Mouse (Mus musculus) heart, postnatal 36 days (tissue): Measurements from ENCODE around the gene Pdxp. TPM values are rescaled to one million over a fixed set of nuclear protein-coding genes. Genes with fewer than 3 reads are reported as not detected.
A peak's percentile ranks its signal among the peaks of the same experiment; 100 is the strongest.
"Not testable (repeated sequence)": the region's sequence is repeated elsewhere in the genome, so short reads cannot be mapped to it uniquely, and the experiment has no call there.

Experiments used
- DNase-seq, 2 experiments: peaks; one replicate each; pipeline ENCODE4 v3.0.0; 2021 to 2022
- intact Hi-C: fragments of 180-260 bp; cut with DNase I; formaldehyde crosslinking; loops from one replicate; pipeline ENCODE4 v1.15.1; 2025
- total RNA-seq, 2 experiments: library from RNA; stranded (reverse); gene quantifications; 2 replicates each; pipeline ENCODE4 v1.2.3; 2021

The Pdxp gene
- under 1 TPM; 0.60 to 0.78 TPM for total RNA-seq

DNA sequence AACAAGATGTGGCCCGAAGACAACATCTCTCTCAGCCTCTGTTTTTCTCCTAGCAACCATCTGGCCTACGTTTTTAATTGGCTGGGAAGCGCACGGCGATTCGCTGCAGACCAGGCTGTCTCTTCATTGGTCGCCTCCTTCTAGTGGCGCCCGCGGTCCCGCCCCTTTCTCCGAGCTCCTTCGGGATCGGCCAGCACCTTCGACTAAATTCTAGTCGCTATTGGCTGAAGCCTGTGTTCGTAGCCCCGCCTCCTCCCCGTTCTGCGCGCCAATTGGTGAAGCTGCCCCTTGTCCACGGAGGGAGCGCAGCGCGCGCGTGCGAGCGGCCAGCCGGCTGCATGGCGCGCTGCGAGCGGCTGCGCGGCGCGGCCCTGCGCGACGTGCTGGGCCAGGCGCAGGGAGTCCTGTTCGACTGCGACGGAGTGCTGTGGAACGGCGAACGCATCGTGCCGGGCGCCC lies at the start of gene Pdxp:
Gene Pdxp, plus strand, starts transcription at position 288 of the 459 bp plus-strand sequence.
- DNase-seq, result peak; percentile 85 to 86
- intact Hi-C loops, result no loop called here

DNA sequence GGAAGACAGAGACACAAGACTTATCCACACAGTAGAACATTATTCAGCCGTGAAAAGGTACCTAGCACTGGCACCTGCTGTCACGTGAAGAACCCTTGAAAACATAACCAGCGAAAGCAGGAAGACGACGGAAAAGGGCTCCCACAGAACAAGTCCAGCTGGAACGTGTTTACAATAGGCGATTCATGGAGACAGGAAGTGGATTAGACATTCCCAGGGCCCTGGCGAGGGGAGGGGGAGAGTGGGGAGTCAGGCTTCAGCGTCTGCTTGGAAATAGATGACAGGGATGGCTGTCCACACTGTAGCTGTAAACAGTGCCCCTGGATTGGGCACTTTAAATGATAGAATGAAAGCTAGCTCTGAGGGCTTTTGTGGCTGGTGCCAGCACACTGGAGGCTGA lies 45.3 kb upstream of the Pdxp start:
- intact Hi-C loops, result loop anchor here (2.0 kb wide), 1 partner anchor 16 kb away; no protein-coding TSS in a partner anchor
- peak; percentile 39 for DNase-seq

DNA sequence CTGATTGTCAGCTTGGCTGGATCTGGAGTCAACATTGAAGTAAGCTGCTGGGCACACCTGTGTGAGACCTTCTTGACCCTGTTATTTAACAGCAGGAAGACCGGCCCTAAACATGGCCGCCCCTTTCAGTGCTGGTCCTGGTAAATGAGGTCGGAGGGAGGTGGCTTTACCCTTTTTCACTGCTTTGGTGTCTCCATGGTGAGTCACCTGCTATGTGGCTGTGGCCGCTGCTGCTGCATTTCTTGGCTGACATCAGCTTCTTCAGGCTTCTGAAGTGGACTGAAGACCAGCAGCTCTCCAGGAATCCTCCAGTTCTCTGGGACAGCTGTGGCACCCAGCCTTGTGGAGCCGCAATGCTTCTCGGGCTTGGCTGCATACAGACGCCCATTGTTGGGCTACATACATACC lies 44.9 kb upstream of the Pdxp start:
- intact Hi-C loops, result loop anchor here (1.0 to 2.0 kb wide), 2 partner anchors 16 to 43 kb away; no protein-coding TSS in a partner anchor
- no peak for DNase-seq

DNA sequence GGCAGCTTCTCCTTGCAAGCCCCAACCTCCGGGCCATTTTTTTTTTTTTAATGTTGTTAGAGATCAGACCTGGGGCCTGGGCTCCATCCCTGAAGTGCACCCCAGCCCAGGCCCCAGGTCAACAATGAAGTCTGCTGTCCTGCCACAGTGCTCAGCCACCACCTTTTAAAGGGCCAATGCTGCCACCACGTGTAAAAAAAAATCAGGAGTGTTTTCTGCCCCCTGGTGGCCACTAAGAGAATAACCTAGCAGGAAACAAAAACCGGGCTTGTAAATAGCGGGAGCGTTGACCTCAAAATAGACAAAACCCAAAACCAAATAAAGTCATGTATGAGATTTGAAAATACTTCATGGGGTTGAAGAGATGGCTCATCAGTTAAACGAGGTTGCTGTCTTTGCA lies 43.9 kb upstream of the Pdxp start:
- DNase-seq, result peak; percentile 61 to 66
- intact Hi-C loops, result loop anchor here (1.0 to 5.0 kb wide), 3 partner anchors 17 to 247 kb away; no protein-coding TSS in a partner anchor

DNA sequence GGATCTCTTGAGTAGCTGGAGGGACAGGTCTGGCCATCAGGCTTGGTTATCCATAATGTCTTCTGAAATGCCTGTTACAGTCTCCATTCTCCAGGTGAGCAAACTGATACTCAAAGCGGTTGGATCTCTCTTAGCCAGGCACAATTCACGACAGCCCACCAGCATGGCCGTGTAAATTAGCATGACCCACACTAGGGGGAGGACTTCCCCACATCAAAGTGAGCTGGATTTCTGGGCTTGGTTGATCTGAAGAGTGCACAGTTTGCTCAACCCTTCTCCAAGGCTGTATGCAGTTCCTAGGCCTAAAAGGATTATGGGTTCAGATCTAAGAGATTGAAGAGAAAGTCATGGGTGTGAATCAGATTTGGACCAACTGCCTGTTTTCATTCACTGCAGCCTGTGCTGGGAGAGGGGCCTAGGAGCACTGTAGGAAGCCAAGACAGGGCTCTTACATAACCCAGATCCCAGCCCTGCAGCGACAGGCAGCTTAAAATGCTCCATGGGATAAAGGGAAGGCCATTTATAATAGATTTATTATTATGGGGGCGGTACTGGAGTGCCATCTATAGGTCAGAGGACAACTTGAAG lies 41.6 kb upstream of the Pdxp start:
- no peak for DNase-seq
- intact Hi-C loops, result loop anchor here (5.0 kb wide), 1 partner anchor 250 kb away; no protein-coding TSS in a partner anchor

DNA sequence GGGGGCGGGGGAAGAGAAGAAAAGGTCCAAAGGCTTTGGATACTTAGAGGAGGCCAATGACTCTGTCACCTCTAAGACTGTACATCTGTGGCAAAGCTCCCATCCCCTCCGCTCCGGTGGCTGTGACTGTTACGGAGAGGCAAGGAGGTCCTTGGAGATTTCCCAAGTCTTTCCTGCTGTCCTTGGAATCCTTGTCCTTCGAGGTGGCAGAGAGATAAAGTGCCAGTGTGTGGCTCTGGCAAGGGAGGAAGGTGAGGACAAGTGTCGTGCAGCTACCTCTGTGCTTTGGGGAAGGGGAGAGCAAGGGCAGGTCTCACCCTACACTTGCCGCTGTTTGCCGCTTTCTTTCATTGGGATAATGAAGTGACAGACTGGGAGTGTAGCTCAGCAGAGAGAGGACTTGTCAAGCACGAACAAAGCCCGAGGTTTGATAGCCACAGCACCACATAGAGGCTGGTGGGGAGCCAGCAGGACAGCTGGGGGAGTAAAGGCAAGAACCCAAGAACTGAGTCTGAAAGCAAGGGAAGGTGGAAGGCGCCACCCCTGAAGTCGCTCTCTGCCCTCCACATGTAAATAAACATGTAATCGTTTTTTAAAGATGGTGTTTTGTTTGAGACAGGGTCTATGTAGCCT lies 39.8 kb upstream of the Pdxp start:
- intact Hi-C loops, result loop anchor here (5.0 kb wide), 1 partner anchor 252 kb away; no protein-coding TSS in a partner anchor
- DNase-seq, result no peak

DNA sequence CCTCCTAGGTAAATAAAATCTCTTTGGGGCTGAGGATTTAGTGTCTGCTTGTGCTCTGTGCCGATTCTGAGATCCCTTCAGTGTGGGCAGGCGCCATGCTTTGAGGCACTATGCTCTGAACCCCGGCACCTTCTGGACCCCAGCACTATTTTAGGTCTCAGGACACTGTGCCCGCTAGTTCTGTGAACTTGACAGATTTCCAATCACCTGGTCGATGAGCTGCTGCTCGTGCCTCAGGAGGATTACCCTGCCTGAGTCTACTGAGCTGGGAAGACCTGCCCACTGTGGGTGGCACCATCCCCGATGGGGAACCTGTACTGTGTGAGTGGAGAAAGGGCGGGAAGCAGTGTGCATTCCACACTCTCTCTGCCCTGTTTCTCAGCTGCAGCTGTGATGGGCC lies 38.7 kb upstream of the Pdxp start:
- no peak for DNase-seq
- intact Hi-C loops, result loop anchor here (5.0 kb wide), 1 partner anchor 253 kb away; no protein-coding TSS in a partner anchor

DNA sequence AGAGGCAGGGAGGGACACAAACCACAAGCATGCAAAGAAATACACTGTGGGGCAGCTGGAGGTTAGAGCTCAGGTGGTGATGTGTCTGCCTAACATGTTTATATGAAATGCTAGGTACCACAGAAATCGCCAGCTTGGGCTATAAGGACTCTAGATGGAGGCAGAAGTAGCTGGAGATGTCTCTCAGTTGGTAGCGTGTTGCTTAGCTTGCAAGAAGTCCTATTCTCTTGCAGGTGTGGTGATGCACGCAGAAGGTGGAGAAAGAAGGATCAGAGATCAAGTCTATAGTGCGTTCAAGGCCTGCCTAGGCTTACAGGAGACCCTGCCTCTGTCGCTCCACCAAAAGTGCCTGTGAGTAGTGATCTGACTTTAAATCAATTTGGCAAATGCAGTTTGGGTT lies 38.2 kb upstream of the Pdxp start:
- DNase-seq, result no peak
- intact Hi-C loops, result no loop called here

DNA sequence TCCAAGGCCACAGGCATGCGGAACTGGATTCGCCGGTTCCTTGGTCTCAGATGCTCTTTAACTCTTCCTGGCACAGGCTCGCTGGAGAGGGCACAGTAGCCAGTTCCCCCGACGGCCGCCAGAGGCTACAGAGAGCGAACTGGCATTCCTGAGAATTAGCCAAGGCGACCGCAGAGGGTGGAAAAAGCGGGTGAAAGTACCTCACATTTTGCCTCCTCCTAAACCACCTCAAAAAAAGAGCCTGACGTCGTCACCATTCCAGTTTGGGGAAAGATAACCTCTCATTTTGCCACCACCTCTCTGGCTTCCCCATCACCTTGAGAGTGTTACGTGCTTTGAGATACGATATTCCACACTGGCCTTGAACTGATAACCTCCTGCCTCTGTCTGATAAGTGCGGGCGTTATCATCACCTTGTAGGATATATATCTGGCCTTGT lies 37.4 kb upstream of the Pdxp start:
- DNase-seq, result peak; percentile 67
- intact Hi-C loops, result loop anchor here (2.0 kb wide), 1 partner anchor 59 kb away; the partner anchor contains the start of gene Nol12

DNA sequence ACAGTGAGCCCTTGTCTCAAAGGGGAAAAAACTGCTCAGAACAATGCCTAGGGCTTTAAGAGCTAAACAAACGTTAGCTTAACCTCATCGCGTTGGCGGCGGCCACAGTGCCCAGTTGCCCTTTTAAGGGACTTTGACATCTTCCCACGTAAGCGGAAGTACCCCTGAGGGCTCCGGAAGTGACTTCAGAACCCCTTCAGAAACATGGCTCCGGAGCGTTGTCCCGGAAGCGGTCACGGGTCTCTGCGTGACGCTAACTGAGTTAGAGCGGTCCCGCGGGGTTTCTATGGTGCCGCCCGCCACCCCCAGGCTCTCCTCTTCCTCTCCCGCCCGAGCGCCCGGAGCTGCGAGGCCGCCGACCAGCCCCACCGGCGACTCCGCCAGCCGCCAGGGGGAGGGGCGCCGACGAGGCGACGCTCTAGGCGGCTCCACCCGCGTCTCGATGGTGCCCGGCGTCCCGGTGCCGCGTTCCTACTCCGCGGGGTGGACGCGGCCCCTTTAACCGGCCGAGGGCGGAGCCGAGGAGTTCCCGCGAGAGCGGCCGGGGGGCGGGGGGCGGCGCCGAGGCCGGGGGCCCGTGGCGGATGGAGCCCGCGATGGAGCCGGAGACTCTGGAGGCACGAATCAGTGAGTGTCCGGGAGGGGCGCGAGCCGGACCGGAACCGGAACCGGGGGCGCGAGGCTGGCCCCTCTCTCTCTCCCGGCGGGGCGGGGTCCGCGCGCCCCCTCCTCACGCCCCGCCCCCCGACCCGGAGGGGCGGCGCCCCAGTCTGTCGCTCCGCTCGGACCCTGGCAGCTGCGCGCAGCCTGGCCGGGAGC lies 36.5 kb upstream of the Pdxp start, which contains the start of gene Gga1:
Gene Gga1, plus strand, starts transcription at position 200 of the 819 bp plus-strand sequence.
- DNase-seq, result peak; percentile 92 to 96
- intact Hi-C loops, result loop anchor here (2.0 kb wide), 1 partner anchor 58 kb away; the partner anchor contains the start of gene Nol12

DNA sequence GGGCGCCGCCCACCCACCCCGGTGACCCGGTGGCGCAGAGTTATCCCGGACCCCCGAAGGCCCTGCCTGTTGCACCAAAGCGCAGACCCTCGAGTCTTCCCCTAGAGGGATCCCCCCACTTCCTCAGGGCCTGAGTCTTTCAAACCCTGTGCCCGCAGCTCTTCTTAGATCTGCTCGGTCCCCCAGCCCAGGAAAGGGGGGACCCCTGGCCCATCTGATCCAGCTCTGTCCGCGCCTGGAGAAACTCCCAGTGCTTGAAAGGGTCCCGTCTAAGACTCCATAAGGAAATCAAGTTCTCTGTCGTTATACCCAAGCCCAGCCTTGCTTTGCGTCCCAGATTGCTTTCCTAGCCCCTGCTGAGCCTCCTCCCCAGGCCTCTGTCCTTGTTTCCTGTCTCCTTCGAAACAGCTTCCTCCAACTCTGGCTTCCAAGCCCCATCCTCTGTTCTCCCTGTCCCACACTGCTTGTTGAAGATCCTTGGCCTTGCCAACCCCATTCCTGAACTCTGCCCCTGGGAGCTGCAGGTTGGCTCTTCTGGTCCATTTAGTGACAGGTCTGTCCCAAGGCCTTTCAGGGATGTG lies 35.8 kb upstream of the Pdxp start:
- peak in 1 of 2 experiments; percentile 37 for DNase-seq
- intact Hi-C loops, result loop anchor here (2.0 kb wide), 1 partner anchor 57 kb away; the partner anchor contains the start of gene Nol12

DNA sequence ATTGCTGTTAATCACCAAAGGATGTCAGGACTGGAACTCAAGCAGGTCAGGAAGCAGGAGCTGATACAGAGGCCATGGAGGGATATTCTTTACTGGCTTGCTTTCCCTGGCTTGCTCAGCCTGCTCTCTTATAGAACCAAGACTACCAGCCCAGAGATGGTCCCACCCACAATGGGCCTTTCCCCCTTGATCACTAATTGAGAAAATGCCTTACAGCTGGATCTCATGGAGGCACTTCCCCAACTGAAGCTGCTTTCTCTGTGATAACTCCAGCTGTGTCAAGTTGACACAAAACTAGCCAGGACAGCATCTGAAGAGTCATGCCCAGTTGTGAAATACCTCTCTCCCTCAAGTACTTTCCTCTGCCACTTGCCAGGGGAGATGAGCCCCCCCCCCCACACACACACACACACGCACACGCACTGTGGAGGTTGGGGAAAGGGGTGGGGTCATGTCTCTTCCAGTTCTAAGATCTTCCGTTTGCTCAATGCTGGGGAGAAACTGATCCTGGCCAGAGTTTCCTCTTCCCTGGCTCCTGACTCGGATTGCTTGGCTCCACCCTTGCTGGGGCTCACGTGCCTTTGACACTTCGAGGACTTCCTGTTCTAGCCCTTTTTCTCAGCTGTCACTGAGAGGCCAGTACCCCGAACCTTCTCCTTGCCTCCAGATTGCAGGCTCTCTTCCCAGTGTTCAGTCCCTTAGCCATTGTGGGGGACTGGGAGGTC lies 34.8 kb upstream of the Pdxp start:
- intact Hi-C loops, result not testable (repeated sequence)
- peak in 1 of 2 experiments; percentile 43 for DNase-seq

DNA sequence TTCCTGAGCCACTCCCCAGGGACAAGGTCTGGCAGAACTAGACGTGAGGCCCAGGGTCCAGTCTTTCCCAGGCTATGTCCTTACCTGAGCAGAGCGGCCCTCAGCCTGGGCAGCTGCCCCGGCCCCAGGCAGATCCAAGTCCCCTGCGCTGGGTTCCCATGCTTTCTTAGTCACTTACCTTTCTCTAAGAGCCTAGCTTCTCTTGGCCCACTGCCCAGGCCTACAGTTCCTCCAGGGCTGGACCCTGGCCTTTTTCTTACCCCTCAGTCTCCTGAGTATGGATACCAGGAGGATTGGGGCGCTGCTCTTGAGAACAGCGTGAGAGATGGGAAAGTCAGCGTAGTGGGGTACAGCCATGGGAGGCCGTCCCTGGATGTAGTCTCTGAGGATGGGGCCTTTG lies 33.3 kb upstream of the Pdxp start:
- no peak for DNase-seq
- intact Hi-C loops, result no loop called here

DNA sequence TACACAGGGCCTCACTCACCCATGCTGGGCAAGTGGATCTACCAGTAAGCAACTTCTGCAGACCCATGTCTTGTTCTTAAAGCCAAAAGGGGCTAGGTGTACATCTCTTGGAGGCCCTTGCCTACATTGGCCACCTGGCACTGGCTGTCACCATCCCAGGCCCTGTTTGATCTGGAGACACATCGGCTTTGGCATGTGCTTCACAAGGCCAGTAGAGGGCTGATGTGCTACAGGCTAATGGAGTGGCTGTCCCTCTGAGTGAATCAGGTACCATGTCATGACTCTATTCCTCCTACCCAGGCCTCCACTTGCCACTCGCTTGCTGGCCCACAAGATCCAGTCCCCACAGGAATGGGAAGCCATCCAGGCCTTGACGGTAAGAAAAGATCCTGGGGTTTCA lies 31.9 kb upstream of the Pdxp start:
- intact Hi-C loops, result no loop called here

DNA sequence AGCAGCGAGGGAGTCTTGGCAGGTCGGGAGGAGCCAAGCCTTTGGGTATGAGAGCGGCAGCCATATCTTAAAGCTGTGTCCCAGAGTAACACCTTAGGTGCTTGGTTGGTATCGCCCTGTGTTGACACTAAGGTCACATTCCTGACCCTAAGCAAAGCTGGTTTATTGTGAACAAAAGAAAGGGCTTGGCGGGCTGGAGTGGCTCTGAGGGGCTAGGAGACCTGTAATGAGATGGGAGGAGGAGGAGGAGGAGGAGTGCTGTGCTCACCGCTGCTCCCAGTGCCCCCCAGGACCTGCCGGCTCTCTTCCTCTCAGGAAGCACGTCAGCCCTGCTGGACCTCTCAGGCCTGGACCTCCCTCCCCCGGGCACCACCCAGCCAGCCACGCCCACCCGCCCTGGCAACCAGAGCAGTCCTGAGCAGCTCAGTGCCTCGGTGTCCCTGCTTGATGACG lies 24.3 kb upstream of the Pdxp start:
- DNase-seq, result no peak
- intact Hi-C loops, result no loop called here

More for the DNA sequence above, 31.9 kb upstream of the Pdxp start:
- DNase-seq, result no peak

DNA sequence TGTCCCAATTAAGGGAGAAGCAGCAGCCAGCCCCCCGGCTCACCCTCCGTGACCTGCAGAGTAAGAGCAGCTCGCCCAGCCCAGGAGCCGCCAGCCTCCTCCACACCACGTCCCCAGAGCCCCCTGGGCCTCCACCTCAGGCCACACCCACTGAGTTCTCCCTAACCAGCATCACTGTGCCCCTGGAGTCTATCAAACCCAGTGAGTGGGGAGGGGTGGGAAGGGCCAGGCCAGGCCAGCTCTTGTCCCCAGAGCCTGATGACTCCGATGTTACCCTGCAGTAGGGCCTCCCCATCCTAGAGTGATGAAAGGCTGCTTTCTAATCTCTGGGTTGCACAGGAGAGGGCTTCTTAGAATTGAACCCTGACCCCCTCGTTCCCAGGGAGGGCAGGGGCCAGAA lies 21.3 kb upstream of the Pdxp start:
- DNase-seq, result no peak
- intact Hi-C loops, result no loop called here

DNA sequence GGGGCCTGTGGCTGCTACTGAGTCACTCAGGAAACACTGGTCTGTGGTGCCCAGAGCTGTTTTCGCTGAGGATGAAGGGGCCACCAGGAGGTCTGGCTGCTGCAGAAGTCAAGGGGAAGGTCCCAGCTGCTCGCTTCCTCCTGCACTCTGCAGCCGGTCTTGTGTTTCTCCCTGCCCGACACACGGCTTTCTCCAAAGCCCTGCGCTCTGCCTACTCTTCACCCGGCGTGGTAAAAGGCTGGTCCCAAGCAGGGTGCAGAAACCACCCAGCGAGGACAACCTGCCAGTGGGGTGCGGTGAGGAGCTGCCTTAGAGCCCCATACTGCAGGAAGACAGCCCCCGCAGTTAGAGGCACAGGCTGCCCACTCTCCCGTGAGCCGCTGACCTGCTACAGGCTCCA lies 19.0 kb upstream of the Pdxp start:
- DNase-seq, result no peak
- intact Hi-C loops, result no loop called here

DNA sequence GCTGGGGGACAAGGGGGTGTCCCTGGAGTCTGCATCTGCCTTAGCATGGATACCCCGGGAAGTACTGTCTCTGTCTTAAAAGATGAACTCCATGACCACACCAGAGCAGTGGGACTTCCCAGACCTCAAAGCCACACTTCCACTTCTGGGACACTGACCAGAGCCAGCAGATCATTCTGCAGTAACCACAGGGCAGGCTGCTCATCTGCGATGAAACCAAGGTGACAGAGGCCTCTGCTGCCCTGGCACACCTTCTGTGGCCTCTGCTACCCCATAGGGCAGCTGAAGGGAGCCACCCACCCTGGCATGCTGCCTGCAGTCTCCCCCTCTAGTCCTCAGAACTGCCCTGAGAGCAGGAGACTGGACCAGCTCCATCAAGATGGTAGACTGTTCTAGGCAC lies 18.0 kb upstream of the Pdxp start:
- intact Hi-C loops, result no loop called here
- DNase-seq, result no peak

DNA sequence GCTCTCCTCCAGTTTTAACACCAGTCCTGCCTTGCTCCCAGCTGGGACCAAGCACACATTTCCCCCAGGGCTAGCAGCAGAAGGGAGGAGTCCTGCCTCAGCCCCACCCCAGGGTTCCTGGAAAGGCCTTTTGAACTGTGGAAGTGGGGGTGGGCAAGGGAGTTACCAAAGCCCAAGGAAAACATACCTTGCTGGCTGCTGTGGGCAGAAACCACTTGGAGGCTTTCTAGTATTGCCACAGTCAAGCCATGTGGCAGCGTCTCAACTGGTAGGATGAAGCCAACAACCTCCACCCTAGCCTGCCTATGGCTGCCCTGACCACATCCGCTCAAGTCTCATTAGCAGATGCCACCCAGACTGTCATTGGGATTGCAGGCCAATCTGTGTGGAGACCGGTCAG lies 17.6 kb upstream of the Pdxp start:
- intact Hi-C loops, result no loop called here

DNA sequence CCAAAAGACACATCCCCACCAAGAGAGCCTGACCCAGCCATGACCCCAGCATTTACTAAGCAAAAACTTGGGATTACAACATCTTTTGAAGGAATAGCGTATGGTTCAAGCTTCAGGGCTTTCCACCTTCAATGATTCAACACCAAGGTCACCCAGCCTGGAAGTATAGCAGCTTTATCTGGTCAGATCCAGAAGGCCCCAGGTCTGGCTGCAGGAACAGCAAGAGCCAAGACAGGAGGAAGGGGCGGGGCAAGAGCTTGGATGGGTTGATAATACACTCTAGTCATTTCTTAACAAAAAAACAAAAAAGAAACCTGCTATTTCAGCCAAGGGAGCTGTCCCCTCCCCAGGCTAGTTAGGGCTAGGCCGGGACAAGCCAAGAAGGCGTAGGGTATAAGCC lies 16.2 kb upstream of the Pdxp start:
- no peak for DNase-seq
- intact Hi-C loops, result no loop called here

More for the DNA sequence above, 17.6 kb upstream of the Pdxp start:
- no peak for DNase-seq
